Mouse (Mus musculus) ES-Bruce4 (cell line): Measurements from ENCODE around the gene Vldlr.

Source experiments
- CTCF ChIP-seq: IDR thresholded peaks from one replicate; pipeline ENCODE4 v1.8.1; 2011; ENCODE audit warnings: low read depth, low read length
- POLR2A ChIP-seq: IDR thresholded peaks from one replicate; pipeline ENCODE4 v1.8.1; 2011; ENCODE audit warnings: low read length; ENCODE audit not compliant: insufficient read depth

DNA sequence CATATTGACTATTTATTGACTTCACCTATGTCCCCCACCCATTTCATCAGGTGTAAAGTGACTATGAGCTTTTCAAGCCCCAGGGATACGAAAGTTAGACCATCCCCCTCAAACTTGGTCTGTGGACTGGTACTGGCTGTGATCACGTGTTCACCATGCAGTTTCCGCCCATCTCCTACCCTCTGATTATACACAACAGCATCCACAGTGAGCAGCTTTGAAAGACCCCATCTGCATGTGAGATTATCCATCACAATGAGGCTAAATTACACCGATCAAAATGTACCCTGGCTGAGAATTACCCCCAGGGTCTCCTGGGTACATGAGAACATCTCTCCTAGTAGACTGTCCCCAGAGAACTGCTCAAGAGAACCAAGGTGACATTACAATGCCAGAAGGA, 688 bp upstream of the Vldlr start:
- TF ChIP-seq CTCF (no peak), POLR2A (no peak)
